Mouse (Mus musculus): ENCODE data around the gene Rufy3. TPM values are rescaled to one million over a fixed set of nuclear protein-coding genes. Genes with fewer than 3 reads are reported as not detected.

Rufy3 gene
- total RNA-seq, 2 experiments from 2014 or later: 12.7 to 15.3 TPM

GRCm38 (mm10) chr5:88616988-88617387, 52.1 kb downstream of the Rufy3 start:
- no peak for ATAC-seq (replicated peaks; ENCODE audit: poor library complexity, severe bottlenecking)

- ATAC-seq (replicated peaks; ENCODE audit: poor library complexity, severe bottlenecking): no peak
Observed at GRCm38 (mm10) chr5:88627545-88627944, 62.7 kb downstream of the Rufy3 start.

- ATAC-seq (replicated peaks; ENCODE audit: poor library complexity, severe bottlenecking): no peak
Observed at GRCm38 (mm10) chr5:88629125-88629524, 64.3 kb downstream of the Rufy3 start.

GRCm38 (mm10) chr5:88629987-88630386, 65.1 kb downstream of the Rufy3 start:
- no peak for ATAC-seq (replicated peaks; ENCODE audit: poor library complexity, severe bottlenecking)

- ATAC-seq (replicated peaks; ENCODE audit: poor library complexity, severe bottlenecking): peak; percentile 99
Observed at GRCm38 (mm10) chr5:88630883-88631282, 66.0 kb downstream of the Rufy3 start.

- ATAC-seq (replicated peaks; ENCODE audit: poor library complexity, severe bottlenecking): no peak
Observed at GRCm38 (mm10) chr5:88631545-88631944, 66.7 kb downstream of the Rufy3 start.

- no peak for ATAC-seq (replicated peaks; ENCODE audit: poor library complexity, severe bottlenecking)
Observed at GRCm38 (mm10) chr5:88632463-88632862, 67.6 kb downstream of the Rufy3 start.

- no peak for ATAC-seq (replicated peaks; ENCODE audit: poor library complexity, severe bottlenecking)
Observed at GRCm38 (mm10) chr5:88634076-88634475, 69.2 kb downstream of the Rufy3 start.

- ATAC-seq (replicated peaks; ENCODE audit: poor library complexity, severe bottlenecking): no peak
Observed at GRCm38 (mm10) chr5:88642786-88643185, 77.9 kb downstream of the Rufy3 start.

- no peak for ATAC-seq (replicated peaks; ENCODE audit: poor library complexity, severe bottlenecking)
Observed at GRCm38 (mm10) chr5:88643491-88643890, 78.7 kb downstream of the Rufy3 start.

GRCm38 (mm10) chr5:88644901-88645300, 80.1 kb downstream of the Rufy3 start:
- no peak for ATAC-seq (replicated peaks; ENCODE audit: poor library complexity, severe bottlenecking)

GRCm38 (mm10) chr5:88645405-88645804, 80.6 kb downstream of the Rufy3 start:
- ATAC-seq (replicated peaks; ENCODE audit: poor library complexity, severe bottlenecking): no peak

- ATAC-seq (replicated peaks; ENCODE audit: poor library complexity, severe bottlenecking): no peak
Observed at GRCm38 (mm10) chr5:88649250-88650173, 84.7 kb downstream of the Rufy3 start.

- no peak; the same call in 1 of the 2 replicates for ATAC-seq (replicated peaks; ENCODE audit: poor library complexity, severe bottlenecking)
Observed at GRCm38 (mm10) chr5:88652589-88652988, 87.7 kb downstream of the Rufy3 start.

- 0 out of 2 replicates have a peak, but pooled peaks have one; percentile 25 for ATAC-seq (replicated peaks; ENCODE audit: poor library complexity, severe bottlenecking)
Observed at GRCm38 (mm10) chr5:88657868-88658267, 93.0 kb downstream of the Rufy3 start.

GRCm38 (mm10) chr5:88663151-88663550, 98.3 kb downstream of the Rufy3 start:
- no peak for ATAC-seq (replicated peaks; ENCODE audit: poor library complexity, severe bottlenecking)

GRCm38 (mm10) chr5:88663875-88664274, 99.0 kb downstream of the Rufy3 start:
- no peak; the same call in 1 of the 2 replicates for ATAC-seq (replicated peaks; ENCODE audit: poor library complexity, severe bottlenecking)

GRCm38 (mm10) chr5:88674703-88675442, 110.0 kb downstream of the Rufy3 start:
- ATAC-seq (replicated peaks; ENCODE audit: poor library complexity, severe bottlenecking): peak; percentile 5; the same call in 1 of the 2 replicates

GRCm38 (mm10) chr5:88675443-88676387, 110.9 kb downstream of the Rufy3 start, which contains the start of gene Grsf1:
Grsf1 (minus strand) TSS chr5:88676171.
- ATAC-seq (replicated peaks; ENCODE audit: poor library complexity, severe bottlenecking): peak; percentile 77

- ATAC-seq (replicated peaks; ENCODE audit: poor library complexity, severe bottlenecking): peak; percentile 72
Observed at GRCm38 (mm10) chr5:88678929-88679328, 114.1 kb downstream of the Rufy3 start.

All from granulocyte monocyte progenitor cell, adult 5-6 weeks (primary cell).